Mouse (Mus musculus) neural tube, embryonic 11.5 days (tissue): ENCODE results near the gene Olfr223. TPM values are rescaled to one million over a fixed set of nuclear protein-coding genes. Genes with fewer than 3 reads are reported as not detected.
"Not testable (repeated sequence)": the region's sequence is repeated elsewhere in the genome, so short reads cannot be mapped to it uniquely, and the experiment has no call there.

Experiments used
- ATAC-seq: fragments of 200-750 bp; cut with Nextera tagmentation; 2 replicates; pipeline ENCODE4 v1.8.0; 2017; ENCODE audit warnings: moderate number of reproducible peaks, mild to moderate bottlenecking, moderate TSS enrichment, moderate library complexity; ENCODE audit not compliant: insufficient read depth, low FRiP score, low TSS enrichment
- DNase-seq: peaks from one replicate; pipeline ENCODE4 v3.0.0-alpha.2; 2015; ENCODE audit warnings: low spot score
- H3K27ac ChIP-seq: fragments of 300-500 bp; sonication (generic); 2 replicates; pipeline ENCODE4 v1.5.1; 2014; ENCODE audit warnings: low read depth, mild to moderate bottlenecking, low read length
- H3K27me3 ChIP-seq: fragments of 300-500 bp; sonication (generic); 2 replicates; pipeline ENCODE4 v1.6.1; 2014; ENCODE audit warnings: mild to moderate bottlenecking, low read length, mixed read lengths; ENCODE audit not compliant: control insufficient read depth, insufficient read depth
- H3K36me3 ChIP-seq: fragments of 300-500 bp; sonication (generic); 2 replicates; pipeline ENCODE4 v1.6.1; 2014; ENCODE audit warnings: mild to moderate bottlenecking, low read length, moderate library complexity, mixed read lengths; ENCODE audit not compliant: control insufficient read depth, insufficient read depth
- H3K4me1 ChIP-seq: fragments of 300-500 bp; sonication (generic); 2 replicates; pipeline ENCODE4 v1.6.1; 2014; ENCODE audit warnings: low read length, mixed read lengths; ENCODE audit not compliant: control insufficient read depth, insufficient read depth
- H3K4me2 ChIP-seq: fragments of 300-500 bp; sonication (generic); 2 replicates; pipeline ENCODE4 v1.6.1; 2014; ENCODE audit warnings: low read depth, mild to moderate bottlenecking, moderate library complexity
- H3K4me3 ChIP-seq: fragments of 300-500 bp; sonication (generic); 2 replicates; pipeline ENCODE4 v1.5.1; 2014; ENCODE audit warnings: low read depth, low read length
- H3K9ac ChIP-seq: fragments of 300-500 bp; sonication (generic); 2 replicates; pipeline ENCODE4 v1.6.1; 2014; ENCODE audit warnings: mild to moderate bottlenecking, low read length
- H3K9me3 ChIP-seq: fragments of 300-500 bp; sonication (generic); 2 replicates; pipeline ENCODE4 v1.6.1; 2016; ENCODE audit warnings: low read length; ENCODE audit not compliant: control insufficient read depth
- WGBS: fragments of 180-500 bp; shearing (Covaris S2); extraction: QIAGEN DNeasy Blood & Tissue Kit; methylation state at CpG from one replicate; pipeline ENCODE4 v1.1.7; 2014; 5-methylcytosine and 5-hydroxymethylcytosine counted together
- polyA plus RNA-seq: library from polyadenylated mRNA; unstranded; fragments of >200 nt; fragmentation: Nextera tagmentation; extraction: Ambion mirVana; gene quantifications from 2 replicates; pipeline ENCODE4 v1.2.1, GENCODE M21; 2014

Olfr223 gene
- polyA plus RNA-seq, 1 experiment from 2014 or later, result not detected

- ATAC-seq, result no peak
- Histone ChIP-seq H3K4me1 (no peaks in the 10 kb centered on the region), H3K36me3 (no peaks in the 10 kb centered on the region), H3K27ac (no peak overlapping the region), H3K9ac (no peak overlapping the region), H3K4me2 (no peak overlapping the region), H3K9me3 (no peaks in the 10 kb centered on the region), H3K27me3 (no peaks in the 10 kb centered on the region), H3K4me3 (no peak overlapping the region)
- 89% methylated on average over 5 of the region's 5 CpGs for WGBS
- DNase-seq, result no peak
These were observed 18.6 kb upstream of the Olfr223 start for GRCm38 (mm10) chr11:59611646-59612045.

DNA sequence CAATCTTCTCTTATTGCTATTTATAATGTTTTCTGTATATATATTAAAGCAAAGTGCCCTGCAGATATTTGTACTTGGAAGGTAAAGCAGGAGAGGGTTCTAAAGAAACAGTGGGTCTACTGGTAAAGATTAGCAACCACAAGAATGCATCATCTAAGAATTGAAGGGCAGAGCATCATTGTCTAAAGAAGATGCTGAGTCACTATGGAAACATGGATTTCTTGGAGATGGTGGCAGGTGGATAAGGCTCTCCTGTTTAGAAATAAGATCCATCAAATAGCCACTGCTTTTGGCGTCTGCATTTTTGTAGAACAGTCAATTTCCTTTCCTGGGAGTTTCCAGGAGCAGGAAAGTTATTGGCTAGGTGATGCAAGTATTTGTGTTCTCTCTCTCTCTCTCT, 9.2 kb upstream of the Olfr223 start:
- H3K9ac ChIP-seq, result no peak overlapping the region
- ATAC-seq (no peak), DNase-seq (no peak)
- H3K4me3 ChIP-seq, result no peak overlapping the region
- no peak overlapping the region for H3K27ac ChIP-seq
- H3K36me3 ChIP-seq, result no peaks in the 10 kb centered on the region
- no peaks in the 10 kb centered on the region for H3K4me1 ChIP-seq
- H3K4me2 ChIP-seq, result no peak overlapping the region
- H3K27me3 ChIP-seq, result no peaks in the 10 kb centered on the region
- 62% methylated on average over 1 of the region's 1 CpGs for WGBS
- no peaks in the 10 kb centered on the region for H3K9me3 ChIP-seq

GRCm38 (mm10) chr11:59600872-59601271, 7.8 kb upstream of the Olfr223 start:
- ATAC-seq, result no peak
- Histone ChIP-seq H3K27ac (no peak overlapping the region), H3K4me3 (no peak overlapping the region), H3K9me3 (no peaks in the 10 kb centered on the region), H3K36me3 (no peaks in the 10 kb centered on the region), H3K4me2 (no peak overlapping the region), H3K4me1 (no peaks in the 10 kb centered on the region), H3K9ac (no peak overlapping the region), H3K27me3 (no peaks in the 10 kb centered on the region)
- WGBS, result 94% methylated on average over 3 of the region's 3 CpGs
- DNase-seq, result no peak

- Histone ChIP-seq H3K27me3 (no peaks in the 10 kb centered on the region), H3K36me3 (no peaks in the 10 kb centered on the region), H3K4me3 (no peak overlapping the region), H3K27ac (no peak overlapping the region), H3K9me3 (no peaks in the 10 kb centered on the region), H3K4me2 (no peak overlapping the region), H3K4me1 (no peaks in the 10 kb centered on the region), H3K9ac (no peak overlapping the region)
- no peak for DNase-seq
- 78% methylated on average over 7 of the region's 7 CpGs for WGBS
- no peak for ATAC-seq
These were observed 6.1 kb upstream of the Olfr223 start for GRCm38 (mm10) chr11:59599211-59599610.

- Histone ChIP-seq H3K4me1 (no peaks in the 10 kb centered on the region), H3K27me3 (no peaks in the 10 kb centered on the region), H3K4me3 (no peak overlapping the region), H3K36me3 (no peaks in the 10 kb centered on the region), H3K9ac (no peak overlapping the region), H3K4me2 (no peak overlapping the region), H3K9me3 (no peaks in the 10 kb centered on the region), H3K27ac (no peak overlapping the region)
- no peak for DNase-seq
- 91% methylated on average over 8 of the region's 8 CpGs for whole genome bisulfite sequencing
- no peak for ATAC-seq
These were observed 3.9 kb upstream of the Olfr223 start for GRCm38 (mm10) chr11:59596950-59597349.

DNA sequence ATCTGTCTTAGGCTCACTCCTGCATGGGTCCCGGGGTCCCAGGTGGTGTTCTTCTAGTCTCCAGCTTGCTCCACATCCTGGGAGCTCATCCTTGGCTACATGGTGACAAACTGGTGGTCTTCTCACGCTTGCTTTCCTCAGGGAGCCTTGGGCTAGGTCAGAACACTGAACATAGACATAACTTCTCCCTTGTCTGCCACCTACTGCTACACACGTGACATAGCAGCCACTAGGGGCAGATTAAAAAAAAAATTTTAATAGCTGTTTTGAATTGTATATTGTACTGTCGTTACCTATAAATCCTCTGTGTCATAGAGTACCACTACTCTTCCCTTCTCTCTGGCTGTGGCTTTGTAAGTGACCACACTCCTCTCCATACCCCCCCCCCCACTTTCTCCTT, 3.0 kb upstream of the Olfr223 start:
- DNase-seq, result no peak
- Histone ChIP-seq H3K9me3 (no peaks in the 10 kb centered on the region), H3K27me3 (no peaks in the 10 kb centered on the region), H3K36me3 (no peaks in the 10 kb centered on the region), H3K4me2 (no peak overlapping the region), H3K4me3 (no peak overlapping the region), H3K27ac (no peak overlapping the region), H3K4me1 (no peaks in the 10 kb centered on the region), H3K9ac (no peak overlapping the region)
- ATAC-seq, result no peak
- 53% methylated on average over 4 of the region's 4 CpGs for WGBS

GRCm38 (mm10) chr11:59589496-59589895, 3.6 kb downstream of the Olfr223 start:
- Histone ChIP-seq H3K4me1 (no peaks in the 10 kb centered on the region), H3K9ac (no peak overlapping the region), H3K4me2 (no peak overlapping the region), H3K9me3 (no peaks in the 10 kb centered on the region), H3K27me3 (no peaks in the 10 kb centered on the region), H3K4me3 (no peak overlapping the region), H3K27ac (no peak overlapping the region), H3K36me3 (no peaks in the 10 kb centered on the region)
- 83% methylated on average over 8 of the region's 8 CpGs for WGBS
- ATAC-seq (no peak), DNase-seq (peak; percentile 26)

DNA sequence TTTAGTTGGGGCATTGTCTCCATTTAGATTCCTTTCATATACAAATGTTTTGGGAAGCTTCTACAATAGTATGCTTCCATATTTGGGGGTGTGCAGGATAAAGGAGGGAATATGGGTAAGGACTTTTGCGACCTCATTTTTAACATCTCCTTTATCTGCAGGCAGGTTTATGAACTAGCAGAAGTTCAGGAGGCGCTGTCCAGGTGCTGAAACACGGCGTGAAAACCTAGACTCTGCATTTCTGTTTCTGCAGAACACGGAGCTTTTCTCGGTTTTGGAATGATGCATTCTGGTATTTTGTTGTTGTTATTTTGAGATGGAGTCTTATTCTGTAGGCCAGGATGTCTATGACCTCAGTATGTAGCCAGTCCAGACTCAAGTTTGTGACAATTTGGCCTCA, 8.6 kb downstream of the Olfr223 start:
- H3K4me2 ChIP-seq, result no peak overlapping the region
- peak; percentile 25 for DNase-seq
- H3K4me3 ChIP-seq, result no peak overlapping the region
- no peak overlapping the region for H3K27ac ChIP-seq
- H3K9ac ChIP-seq, result no peak overlapping the region
- WGBS, result 34% methylated on average over 6 of the region's 6 CpGs
- H3K27me3 ChIP-seq, result no peaks in the 10 kb centered on the region
- H3K4me1 ChIP-seq, result no peaks in the 10 kb centered on the region
- no peaks in the 10 kb centered on the region for H3K36me3 ChIP-seq
- no peak for ATAC-seq
- no peaks in the 10 kb centered on the region for H3K9me3 ChIP-seq

- not testable (repeated sequence) for DNase-seq, H3K4me1 ChIP-seq, H3K9ac ChIP-seq, H3K27me3 ChIP-seq, H3K9me3 ChIP-seq, H3K36me3 ChIP-seq, H3K27ac ChIP-seq, H3K4me3 ChIP-seq, ATAC-seq, H3K4me2 ChIP-seq
These were observed 17.0 kb downstream of the Olfr223 start, which contains the start of gene Olfr222 for GRCm38 (mm10) chr11:59576135-59576534. TSS of gene Olfr222 (minus strand) at chr11:59576235.
